Mouse (Mus musculus): ENCODE data around the gene Nucb2. TPM values are rescaled to one million over a fixed set of nuclear protein-coding genes. Genes with fewer than 3 reads are reported as not detected.

Gene Nucb2
- 25.0 and 29.8 TPM in 2 replicates for polyA plus RNA-seq (2015; fragmentation: Nextera tagmentation; extraction: Ambion mirVana)

- no peaks in the 10 kb centered on the region for H3K36me3 ChIP-seq
- peak; percentile 100 for ATAC-seq (ENCODE audit: low FRiP score)
- peak within 1 kb of the TSS; percentile 91 for H3K9ac ChIP-seq (replicated peaks)
- H3K4me1 ChIP-seq: peaks cover 31% of the 10 kb centered on the region
- peak within 1 kb of the TSS; percentile 73 for H3K4me2 ChIP-seq
- H3K27me3 ChIP-seq (replicated peaks): no peaks in the 10 kb centered on the region
- WGBS: under 1% methylated on average over 51 of the region's 51 CpGs
- H3K4me3 ChIP-seq (replicated peaks): peak within 1 kb of the TSS; percentile 79
- H3K27ac ChIP-seq (replicated peaks): peak within 1 kb of the TSS; percentile 90
- H3K9me3 ChIP-seq (replicated peaks): no peaks in the 10 kb centered on the region
Observed at GRCm38 (mm10) chr7:116503879-116504817, at the start of gene Nucb2. Gene Nucb2 (plus strand): TSS chr7:116504369.

- H3K4me1 ChIP-seq: no peaks in the 10 kb centered on the region
- WGBS: 85% methylated on average over 4 of the region's 4 CpGs
- H3K4me2 ChIP-seq: no peak overlapping the region
- H3K27me3 ChIP-seq (replicated peaks): no peaks in the 10 kb centered on the region
- no peaks in the 10 kb centered on the region for H3K36me3 ChIP-seq
- no peak overlapping the region for H3K27ac ChIP-seq (replicated peaks)
- no peak for ATAC-seq (ENCODE audit: low FRiP score)
- H3K9me3 ChIP-seq (replicated peaks): no peaks in the 10 kb centered on the region
- no peak overlapping the region for H3K4me3 ChIP-seq (replicated peaks)
- no peak overlapping the region for H3K9ac ChIP-seq (replicated peaks)
Observed at GRCm38 (mm10) chr7:116456964-116457363, 47.2 kb upstream of the Nucb2 start.

- ATAC-seq (ENCODE audit: low FRiP score): no peak
- H3K9ac ChIP-seq (replicated peaks): no peak overlapping the region
- 84% methylated on average over 6 of the region's 6 CpGs for WGBS
- H3K4me2 ChIP-seq: no peak overlapping the region
- H3K4me3 ChIP-seq (replicated peaks): no peak overlapping the region
- H3K27ac ChIP-seq (replicated peaks): no peak overlapping the region
- H3K27me3 ChIP-seq (replicated peaks): no peaks in the 10 kb centered on the region
- H3K9me3 ChIP-seq (replicated peaks): no peaks in the 10 kb centered on the region
- no peaks in the 10 kb centered on the region for H3K36me3 ChIP-seq
- no peaks in the 10 kb centered on the region for H3K4me1 ChIP-seq
Observed at GRCm38 (mm10) chr7:116457391-116457790, 46.8 kb upstream of the Nucb2 start.

GRCm38 (mm10) chr7:116458985-116459441 lies 45.2 kb upstream of the Nucb2 start:
- no peak overlapping the region for H3K4me2 ChIP-seq
- no peaks in the 10 kb centered on the region for H3K36me3 ChIP-seq
- H3K9ac ChIP-seq (replicated peaks): no peak overlapping the region
- no peak; the same call in 1 of the 2 replicates for ATAC-seq (ENCODE audit: low FRiP score)
- no peaks in the 10 kb centered on the region for H3K27me3 ChIP-seq (replicated peaks)
- H3K4me3 ChIP-seq (replicated peaks): no peak overlapping the region
- no peak overlapping the region for H3K27ac ChIP-seq (replicated peaks)
- WGBS: 42% methylated on average over 3 of the region's 3 CpGs
- no peaks in the 10 kb centered on the region for H3K9me3 ChIP-seq (replicated peaks)
- H3K4me1 ChIP-seq: no peaks in the 10 kb centered on the region

- H3K27me3 ChIP-seq (replicated peaks): no peaks in the 10 kb centered on the region
- no peaks in the 10 kb centered on the region for H3K4me1 ChIP-seq
- H3K27ac ChIP-seq (replicated peaks): no peak overlapping the region
- no peaks in the 10 kb centered on the region for H3K36me3 ChIP-seq
- H3K9ac ChIP-seq (replicated peaks): no peak overlapping the region
- H3K9me3 ChIP-seq (replicated peaks): no peaks in the 10 kb centered on the region
- 67% methylated on average over 8 of the region's 8 CpGs for WGBS
- no peak for ATAC-seq (ENCODE audit: low FRiP score)
- H3K4me2 ChIP-seq: no peak overlapping the region
- H3K4me3 ChIP-seq (replicated peaks): no peak overlapping the region
Observed at GRCm38 (mm10) chr7:116462114-116462513, 42.1 kb upstream of the Nucb2 start.

GRCm38 (mm10) chr7:116475836-116476235 lies 28.3 kb upstream of the Nucb2 start:
- H3K36me3 ChIP-seq: no peaks in the 10 kb centered on the region
- H3K9me3 ChIP-seq (replicated peaks): no peaks in the 10 kb centered on the region
- no peak overlapping the region for H3K4me2 ChIP-seq
- H3K4me1 ChIP-seq: no peaks in the 10 kb centered on the region
- H3K27me3 ChIP-seq (replicated peaks): no peaks in the 10 kb centered on the region
- no peak overlapping the region for H3K27ac ChIP-seq (replicated peaks)
- H3K9ac ChIP-seq (replicated peaks): no peak overlapping the region
- ATAC-seq (ENCODE audit: low FRiP score): no peak
- H3K4me3 ChIP-seq (replicated peaks): no peak overlapping the region

- no peak overlapping the region for H3K27ac ChIP-seq (replicated peaks)
- 88% methylated on average over 5 of the region's 5 CpGs for WGBS
Observed at GRCm38 (mm10) chr7:116476264-116476663, 27.9 kb upstream of the Nucb2 start.

GRCm38 (mm10) chr7:116483106-116483505 lies 21.1 kb upstream of the Nucb2 start:
- no peaks in the 10 kb centered on the region for H3K36me3 ChIP-seq
- no peaks in the 10 kb centered on the region for H3K9me3 ChIP-seq (replicated peaks)
- H3K27ac ChIP-seq (replicated peaks): no peak overlapping the region
- no peaks in the 10 kb centered on the region for H3K4me1 ChIP-seq
- WGBS: 70% methylated on average over 1 of the region's 1 CpGs
- no peak overlapping the region for H3K4me3 ChIP-seq (replicated peaks)
- H3K9ac ChIP-seq (replicated peaks): no peak overlapping the region
- no peak overlapping the region for H3K4me2 ChIP-seq
- H3K27me3 ChIP-seq (replicated peaks): no peaks in the 10 kb centered on the region
- ATAC-seq (ENCODE audit: low FRiP score): no peak

More at GRCm38 (mm10) chr7:116476264-116476663, 27.9 kb upstream of the Nucb2 start:
- ATAC-seq (ENCODE audit: low FRiP score): no peak
- Histone ChIP-seq H3K36me3 (no peaks in the 10 kb centered on the region), H3K27me3 (replicated peaks) (no peaks in the 10 kb centered on the region), H3K4me1 (no peaks in the 10 kb centered on the region), H3K9me3 (replicated peaks) (no peaks in the 10 kb centered on the region), H3K9ac (replicated peaks) (no peak overlapping the region), H3K4me3 (replicated peaks) (no peak overlapping the region), H3K4me2 (no peak overlapping the region)

- Histone ChIP-seq H3K4me1 (no peaks in the 10 kb centered on the region), H3K9ac (replicated peaks) (no peak overlapping the region), H3K27ac (replicated peaks) (no peak overlapping the region), H3K9me3 (replicated peaks) (no peaks in the 10 kb centered on the region), H3K27me3 (replicated peaks) (no peaks in the 10 kb centered on the region), H3K36me3 (no peaks in the 10 kb centered on the region), H3K4me2 (no peak overlapping the region), H3K4me3 (replicated peaks) (no peak overlapping the region)
- WGBS: 93% methylated on average over 5 of the region's 5 CpGs
- no peak for ATAC-seq (ENCODE audit: low FRiP score)
Observed at GRCm38 (mm10) chr7:116483782-116484181, 20.4 kb upstream of the Nucb2 start.

GRCm38 (mm10) chr7:116484213-116484612 lies 20.0 kb upstream of the Nucb2 start:
- Histone ChIP-seq H3K9ac (replicated peaks) (no peak overlapping the region), H3K4me2 (no peak overlapping the region), H3K4me1 (no peaks in the 10 kb centered on the region), H3K27me3 (replicated peaks) (no peaks in the 10 kb centered on the region), H3K4me3 (replicated peaks) (no peak overlapping the region), H3K36me3 (no peaks in the 10 kb centered on the region), H3K27ac (replicated peaks) (no peak overlapping the region), H3K9me3 (replicated peaks) (no peaks in the 10 kb centered on the region)
- ATAC-seq (ENCODE audit: low FRiP score): no peak
- 88% methylated on average over 5 of the region's 5 CpGs for WGBS

GRCm38 (mm10) chr7:116485062-116485601 lies 19.0 kb upstream of the Nucb2 start:
- ATAC-seq (ENCODE audit: low FRiP score): no peak
- H3K27me3 ChIP-seq (replicated peaks): no peaks in the 10 kb centered on the region

GRCm38 (mm10) chr7:116491113-116491512 lies 13.1 kb upstream of the Nucb2 start:
- 91% methylated on average over 4 of the region's 4 CpGs for WGBS
- Histone ChIP-seq H3K9me3 (replicated peaks) (no peaks in the 10 kb centered on the region), H3K4me3 (replicated peaks) (no peak overlapping the region), H3K36me3 (no peaks in the 10 kb centered on the region), H3K27ac (replicated peaks) (no peak overlapping the region), H3K4me1 (no peaks in the 10 kb centered on the region), H3K4me2 (no peak overlapping the region), H3K27me3 (replicated peaks) (no peaks in the 10 kb centered on the region), H3K9ac (replicated peaks) (no peak overlapping the region)
- ATAC-seq (ENCODE audit: low FRiP score): no peak

More at GRCm38 (mm10) chr7:116485062-116485601, 19.0 kb upstream of the Nucb2 start:
- H3K4me1 ChIP-seq: no peaks in the 10 kb centered on the region
- WGBS: 88% methylated on average over 1 of the region's 1 CpGs
- H3K4me3 ChIP-seq (replicated peaks): no peak overlapping the region
- H3K36me3 ChIP-seq: no peaks in the 10 kb centered on the region
- no peak overlapping the region for H3K27ac ChIP-seq (replicated peaks)
- H3K9ac ChIP-seq (replicated peaks): no peak overlapping the region
- H3K9me3 ChIP-seq (replicated peaks): no peaks in the 10 kb centered on the region
- no peak overlapping the region for H3K4me2 ChIP-seq

Measured in neural tube, embryonic 15.5 days (tissue).